In genomic region chr7:128381811-128382526, GRCm38 (mm10) we compare ENCODE assay signal across 25 mouse cellular contexts. TPM values are rescaled to one million over a fixed set of nuclear protein-coding genes. Genes with fewer than 3 reads are reported as not detected.
A peak's percentile ranks its signal among the peaks of the same experiment; 100 is the strongest.
DNase-seq lines count a peak whose midpoint lies in the region; ATAC-seq lines count a peak whose summit lies in the region.
"Had no signal": no experiment of that assay in that cellular context is flagged by ENCODE, and none has a peak within 500 bp of the region (broad histone marks: within the 10 kb centered on the region; RNA-seq: fewer than 3 reads in every experiment).

No protein-coding gene starts in this region.

- H3K9ac ChIP-seq in liver, embryonic 11.5 days (ENCODE audit: low read depth, low read length) = no peak overlapping the region
- H3K9ac ChIP-seq: embryonic facial prominence, embryonic 12.5 days; forebrain, embryonic 12.5 days; hindbrain, embryonic 12.5 days had no signal

- H3K4me2 ChIP-seq in liver, embryonic 11.5 days = no peak overlapping the region
- H3K4me2 ChIP-seq: embryonic facial prominence, embryonic 12.5 days; forebrain, embryonic 12.5 days; hindbrain, embryonic 12.5 days had no signal

- peaks cover 17% of the 10 kb centered on the region for H3K4me1 ChIP-seq in liver, embryonic 11.5 days (replicated peaks; ENCODE audit: control insufficient read depth, insufficient read depth, low read length)
- H3K4me1 ChIP-seq: forebrain, embryonic 12.5 days; hindbrain, embryonic 12.5 days had no signal

- WGBS in liver, embryonic 11.5 days = 62% methylated on average over 14 of the region's 14 CpGs

- no peaks in the 10 kb centered on the region for H3K27me3 ChIP-seq in liver, embryonic 11.5 days (replicated peaks; ENCODE audit: control insufficient read depth, insufficient read depth, low read length)
- H3K27me3 ChIP-seq: CH12.LX; embryonic facial prominence, embryonic 12.5 days; forebrain, embryonic 12.5 days; hindbrain, embryonic 12.5 days; Patski had no signal

- no peak overlapping the region for H3K4me3 ChIP-seq in liver, embryonic 11.5 days (ENCODE audit: low read depth, low read length)
- H3K4me3 ChIP-seq: embryonic facial prominence, embryonic 12.5 days; forebrain, embryonic 12.5 days; hindbrain, embryonic 12.5 days; limb, embryonic 10.5 days; midbrain, embryonic 10.5 days had no signal

- DNase-seq in CD4-positive helper T cell, adult 2 months (ENCODE audit: low read depth, low spot score) = peak; percentile 74
- peak; percentile 84 for DNase-seq in induced T-regulatory cell, adult 2 months (ENCODE audit: low read depth)
- DNase-seq in thymus, postnatal 0 days (ENCODE audit: low spot score) = peak; percentile 59
- no peak for DNase-seq in liver, embryonic 11.5 days (ENCODE audit: low spot score)
- DNase-seq in lung, postnatal 14 days = no peak
- DNase-seq in cerebellum, adult 9-10 months = no peak
- no peak for DNase-seq in layer of hippocampus, postnatal 36 days
- DNase-seq: adrenal gland, postnatal 10 days; cerebellum, postnatal 10 days; gastrocnemius, postnatal 25 days; kidney, adult 18-20 months; layer of hippocampus, adult 9-11 months; liver; spleen, adult 18-20 months had no signal

- ATAC-seq in CD4-positive, CD25-positive, alpha-beta regulatory T cell, adult 4 months = peak; percentile 49
- no peak for ATAC-seq in liver, embryonic 11.5 days (replicated peaks; ENCODE audit: low FRiP score)
- ATAC-seq: midbrain, embryonic 16.5 days; Patski had no signal

- no peak overlapping the region for H3K27ac ChIP-seq in liver, embryonic 11.5 days (ENCODE audit: low read depth, low read length)
- H3K27ac ChIP-seq: embryonic facial prominence, embryonic 12.5 days; forebrain, embryonic 12.5 days; hindbrain, embryonic 12.5 days; kidney, postnatal 0 days; limb, embryonic 10.5 days; midbrain, embryonic 10.5 days had no signal

- H3K36me3 ChIP-seq in liver, embryonic 11.5 days (ENCODE audit: control insufficient read depth, insufficient read depth, low read length) = no peaks in the 10 kb centered on the region
- H3K36me3 ChIP-seq: embryonic facial prominence, embryonic 12.5 days; forebrain, embryonic 12.5 days; hindbrain, embryonic 12.5 days; limb, embryonic 10.5 days; midbrain, embryonic 10.5 days had no signal

- no peaks in the 10 kb centered on the region for H3K9me3 ChIP-seq in liver, embryonic 11.5 days (ENCODE audit: control insufficient read depth, low read length)
- H3K9me3 ChIP-seq: embryonic facial prominence, embryonic 12.5 days; forebrain, embryonic 12.5 days; G1E; hindbrain, embryonic 12.5 days; limb, embryonic 10.5 days; midbrain, embryonic 10.5 days had no signal

RNA-seq across cellular contexts. Expression of gene Rgs10, which starts 36.6 kb away (rescaled TPM):
- 100 to 1,000 TPM; 541 to 576 TPM for polyA plus RNA-seq in CD4-positive, CD25-positive, alpha-beta regulatory T cell, adult 4 months (2017; shearing (Covaris generic))
- polyA plus RNA-seq in thymus, postnatal 0 days (2015; fragmentation: Nextera tagmentation; extraction: Ambion mirVana) = 243 and 265 TPM in 2 replicates
- 88.1 and 88.2 TPM in 2 replicates for polyA plus RNA-seq in liver, embryonic 11.5 days (2014; fragmentation: Nextera tagmentation; extraction: Ambion mirVana)
- total RNA-seq in layer of hippocampus, postnatal 36 days (2021) = 10 to 100 TPM; 44.3 to 47.8 TPM

Comparison
In these comparisons a context has a peak if more than half of its experiments do, and no peak if none do; other contexts are left out.
1. DNase-seq: peak in CD4-positive helper T cell, adult 2 months (single experiment), induced T-regulatory cell, adult 2 months (single experiment) and thymus, postnatal 0 days (single experiment); none in liver, embryonic 11.5 days (single experiment), lung, postnatal 14 days (single experiment), cerebellum, adult 9-10 months (single experiment) and layer of hippocampus, postnatal 36 days (0 of 2).